Mouse (Mus musculus) embryo, embryonic 11.5 days (tissue): ENCODE data around the gene Tbc1d24.

Experiments
- DNase-seq: peaks from one replicate; pipeline ENCODE4 v3.0.0-alpha.2; 2012; ENCODE audit warnings: low read depth, low spot score

The Tbc1d24 gene

GRCm38 (mm10) chr17:24210591-24210990 is 5.2 kb upstream of the Tbc1d24 start:
- no peak for DNase-seq

- DNase-seq: no peak
These were observed 4.5 kb upstream of the Tbc1d24 start for GRCm38 (mm10) chr17:24209916-24210240.

GRCm38 (mm10) chr17:24209043-24209915 is 3.9 kb upstream of the Tbc1d24 start, which contains the start of gene Ntn3:
TSS of gene Ntn3 (minus strand) at chr17:24209531.
- peak; percentile 73 for DNase-seq

DNA sequence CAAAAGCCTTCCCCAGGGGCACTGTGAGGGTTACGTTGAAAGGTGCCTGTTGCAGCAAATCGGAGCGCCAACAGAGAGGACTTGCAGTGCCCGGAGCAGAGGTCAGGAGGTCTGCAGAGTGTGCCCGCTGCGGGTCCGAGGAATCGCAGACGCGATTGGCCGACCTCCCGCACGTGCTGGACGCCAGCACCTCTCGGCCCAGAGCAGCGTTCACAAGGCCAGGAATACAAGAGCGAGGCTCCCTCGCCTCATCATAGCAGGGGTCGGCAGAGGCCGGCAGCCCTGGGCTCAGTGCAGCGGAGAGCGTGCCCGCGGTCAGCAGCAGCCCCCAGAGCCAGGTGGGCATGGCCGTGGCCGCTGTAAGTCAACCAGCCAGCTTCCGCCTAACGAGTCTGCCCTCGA is 3.3 kb upstream of the Tbc1d24 start:
- no peak for DNase-seq

GRCm38 (mm10) chr17:24207768-24208640 is 2.6 kb upstream of the Tbc1d24 start:
- no peak for DNase-seq

DNA sequence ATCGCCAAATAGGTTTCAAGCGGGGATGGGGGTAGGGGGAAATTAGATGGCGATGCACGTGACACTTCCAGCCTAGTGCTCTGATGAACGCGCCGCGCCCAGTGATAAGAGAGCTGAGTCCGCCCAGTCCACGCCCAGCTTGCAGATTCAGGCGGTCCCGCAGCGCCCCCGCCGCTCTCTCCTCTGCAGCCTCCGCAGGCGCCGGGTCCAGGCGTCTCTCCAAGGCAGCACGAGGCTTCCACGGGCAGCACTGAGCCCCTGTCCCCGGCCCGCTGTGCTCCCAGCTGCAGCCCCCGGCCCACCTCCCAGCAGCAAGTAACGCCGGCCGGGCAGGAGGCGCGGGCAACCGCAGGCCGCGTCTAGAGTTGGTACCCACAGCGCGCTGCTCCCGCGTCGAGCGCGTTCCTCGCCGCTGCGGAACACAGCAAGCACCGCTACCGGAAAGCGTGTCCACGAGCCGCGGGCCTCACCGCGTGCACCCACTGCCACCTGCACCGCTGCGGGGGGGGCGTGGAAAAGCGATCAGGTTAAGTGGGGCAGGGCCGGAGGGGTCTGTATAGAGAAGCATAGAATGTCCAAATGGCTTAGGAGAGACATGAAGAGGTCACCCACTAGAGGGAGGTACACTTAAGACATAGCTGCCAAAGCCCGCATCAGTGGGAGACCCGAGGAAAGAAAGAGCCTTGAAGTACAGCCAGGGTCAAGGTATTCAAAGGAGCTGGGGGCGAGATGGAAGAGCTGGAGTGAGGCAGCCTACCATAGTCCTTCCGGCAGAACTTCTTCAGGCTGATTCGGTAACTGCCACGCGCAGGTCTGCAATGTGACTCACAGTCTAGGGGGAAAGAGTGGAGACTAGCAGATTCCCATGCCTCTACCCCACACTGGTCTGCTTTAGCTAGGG is 1.3 kb upstream of the Tbc1d24 start:
- DNase-seq: no peak

DNA sequence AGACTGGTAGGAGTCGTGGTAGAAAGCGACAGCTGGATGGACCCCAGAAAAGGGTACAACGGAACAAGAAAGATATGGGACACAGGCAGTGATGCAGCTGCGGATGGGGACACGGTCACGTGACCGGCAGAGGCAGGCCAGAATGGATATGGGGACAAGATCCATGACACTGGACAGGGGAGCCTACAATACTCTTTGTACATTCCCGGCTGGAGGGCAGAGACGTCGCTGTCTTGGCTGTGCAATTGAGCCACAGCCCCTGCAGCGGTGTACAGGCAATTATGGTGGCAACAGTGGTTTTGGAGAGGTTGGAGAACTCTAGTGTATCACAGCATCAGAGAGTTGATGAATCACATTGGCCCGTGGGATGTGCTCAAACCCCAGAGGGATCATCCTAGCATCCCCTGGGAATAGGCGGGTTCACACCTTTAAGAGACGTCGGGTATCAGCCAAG is 573 bp upstream of the Tbc1d24 start:
- DNase-seq: no peak

- no peak for DNase-seq
These were observed 516 bp downstream of the Tbc1d24 start for GRCm38 (mm10) chr17:24204846-24205245.

- no peak for DNase-seq
These were observed 1.5 kb downstream of the Tbc1d24 start for GRCm38 (mm10) chr17:24203611-24204534.

- DNase-seq: no peak
These were observed 2.3 kb downstream of the Tbc1d24 start for GRCm38 (mm10) chr17:24203068-24203467.

DNA sequence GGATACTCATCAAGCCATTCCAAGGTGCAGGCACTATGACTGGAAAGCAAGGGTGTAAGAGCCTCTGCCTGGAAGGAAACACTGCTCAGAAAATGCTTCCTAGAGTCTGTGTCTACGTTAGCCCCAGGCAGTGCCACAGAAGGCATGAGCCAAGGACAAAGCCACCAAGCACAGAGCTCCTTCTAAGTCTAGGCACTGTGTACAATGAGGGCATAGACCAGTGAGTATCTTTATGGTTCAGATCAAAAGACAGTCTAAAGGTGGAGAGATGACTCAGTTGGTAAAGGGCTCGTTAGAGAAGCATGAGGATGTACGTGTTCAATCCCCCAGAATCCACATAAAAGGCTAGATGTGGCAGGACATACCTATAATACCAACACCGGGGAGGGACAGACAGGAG is 4.3 kb downstream of the Tbc1d24 start:
- no peak for DNase-seq

GRCm38 (mm10) chr17:24199741-24200140 is 5.6 kb downstream of the Tbc1d24 start:
- no peak for DNase-seq

GRCm38 (mm10) chr17:24199252-24199651 is 6.1 kb downstream of the Tbc1d24 start:
- DNase-seq: no peak

GRCm38 (mm10) chr17:24197032-24197824 is 8.1 kb downstream of the Tbc1d24 start:
- DNase-seq: no peak

DNA sequence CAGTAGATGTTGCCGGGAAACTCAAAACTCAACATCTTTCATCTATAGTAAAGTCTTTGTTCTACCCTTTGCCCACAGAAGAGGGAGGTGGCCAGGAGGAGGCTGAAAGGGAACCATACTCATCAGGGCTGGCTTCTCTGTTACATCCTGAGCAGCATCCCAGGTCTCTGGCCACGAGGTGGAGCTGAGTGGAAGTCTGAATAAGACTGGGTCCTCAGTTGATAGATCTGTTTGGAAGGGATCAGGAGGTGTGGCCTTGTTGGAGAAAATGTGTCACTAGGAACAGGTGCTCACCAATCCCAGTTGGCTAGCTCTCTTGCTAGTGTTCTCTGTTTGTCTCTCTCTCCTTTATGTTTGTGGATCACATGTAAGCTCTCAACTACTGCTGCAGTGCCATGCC is 10.0 kb downstream of the Tbc1d24 start:
- no peak for DNase-seq

GRCm38 (mm10) chr17:24193769-24194168 is 11.6 kb downstream of the Tbc1d24 start:
- DNase-seq: no peak

- DNase-seq: no peak
These were observed 12.1 kb downstream of the Tbc1d24 start for GRCm38 (mm10) chr17:24193268-24193667.

DNA sequence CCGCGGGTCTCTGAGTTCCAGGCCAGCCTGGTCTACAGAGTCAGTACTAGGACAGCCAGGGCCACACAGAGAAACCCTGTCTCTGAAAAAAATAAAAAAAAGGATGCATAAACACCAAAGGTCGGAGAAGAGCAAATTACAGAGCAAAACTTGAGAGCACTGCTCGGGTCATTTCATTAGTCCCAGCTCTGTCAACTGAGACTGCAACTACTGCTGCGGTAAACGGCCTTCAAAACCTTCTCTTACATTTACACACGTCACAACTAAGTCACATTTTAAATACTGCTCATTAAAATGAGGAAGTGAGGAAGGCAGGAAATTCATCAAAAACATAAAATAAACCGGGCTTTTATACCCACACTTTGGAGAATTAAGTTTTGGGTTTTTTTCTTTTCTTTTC is 12.5 kb downstream of the Tbc1d24 start:
- no peak for DNase-seq

GRCm38 (mm10) chr17:24191481-24191880 is 13.9 kb downstream of the Tbc1d24 start:
- DNase-seq: no peak

- DNase-seq: no peak
These were observed 14.4 kb downstream of the Tbc1d24 start for GRCm38 (mm10) chr17:24190934-24191333.
